Mouse (Mus musculus): ENCODE data around the gene 4931406P16Rik. TPM values are rescaled to one million over a fixed set of nuclear protein-coding genes. Genes with fewer than 3 reads are reported as not detected.

The 4931406P16Rik gene
- polyA plus RNA-seq, 1 experiment: not detected

DNA sequence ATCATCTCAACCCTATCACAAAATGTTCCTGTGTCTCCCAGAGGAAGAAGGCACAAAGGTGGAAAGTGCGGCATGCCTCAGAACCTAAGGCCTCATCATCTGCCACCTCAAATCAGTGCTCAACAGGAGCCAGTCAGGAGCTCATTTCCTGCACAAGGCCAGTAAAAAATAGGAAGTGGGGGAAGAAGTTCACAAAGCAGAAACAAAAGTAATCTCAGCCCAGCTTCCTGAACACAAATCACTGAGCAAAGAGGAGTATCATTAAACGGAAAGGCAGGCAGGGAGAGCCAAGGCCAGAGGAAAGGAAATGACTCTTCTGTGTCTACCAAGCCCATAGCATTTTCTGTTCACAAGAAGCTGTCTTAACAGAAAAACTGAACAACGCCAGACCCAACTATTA is 11.4 kb downstream of the 4931406P16Rik start:
- TF ChIP-seq POLR2A (IDR thresholded peaks at IDR 0.05; ENCODE audit: insufficient read depth, low read depth, low read length) (no peak), CTCF (IDR thresholded peaks at IDR 0.05; ENCODE audit: insufficient read depth, low read depth, low read length) (no peak)
- 77% methylated on average over 3 of the region's 3 CpGs for WGBS
- H3K4me1 ChIP-seq (ENCODE audit: control insufficient read depth, insufficient read depth, low read length): 0 out of 2 replicates have a peak, but pooled peaks cover 2% of the 10 kb centered on the region
- no peak overlapping the region for H3K4me3 ChIP-seq (ENCODE audit: insufficient read depth, low read depth, low read length)
- no peak overlapping the region for H3K27ac ChIP-seq (ENCODE audit: insufficient read depth, low read depth, low read length)

DNA sequence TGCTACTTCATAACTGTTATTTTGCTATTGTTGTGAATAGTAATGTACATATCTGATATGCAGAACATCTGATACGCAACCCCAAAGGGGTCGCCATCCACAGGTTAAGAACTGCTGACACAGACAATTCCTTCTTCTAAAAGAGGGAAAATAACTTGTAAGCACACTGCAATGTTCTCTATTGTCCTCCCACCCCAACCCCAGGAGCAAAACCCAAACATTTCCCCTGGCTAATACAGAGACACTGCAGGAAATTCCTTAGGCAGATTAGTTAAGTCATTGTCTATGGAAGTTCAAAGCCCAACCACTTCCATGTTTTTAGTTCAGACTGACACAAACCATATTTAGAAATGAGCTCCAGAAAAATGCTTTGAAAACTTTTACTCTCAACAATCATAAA is 14.5 kb downstream of the 4931406P16Rik start:
- no peak overlapping the region for H3K27ac ChIP-seq (ENCODE audit: insufficient read depth, low read depth, low read length)
- 90% methylated on average over 2 of the region's 2 CpGs for WGBS
- no peak for TF ChIP-seq POLR2A (IDR thresholded peaks at IDR 0.05; ENCODE audit: insufficient read depth, low read depth, low read length)
- no peak for TF ChIP-seq CTCF (IDR thresholded peaks at IDR 0.05; ENCODE audit: insufficient read depth, low read depth, low read length)
- no peaks in the 10 kb centered on the region for H3K4me1 ChIP-seq (ENCODE audit: control insufficient read depth, insufficient read depth, low read length)
- no peak overlapping the region for H3K4me3 ChIP-seq (ENCODE audit: insufficient read depth, low read depth, low read length)

DNA sequence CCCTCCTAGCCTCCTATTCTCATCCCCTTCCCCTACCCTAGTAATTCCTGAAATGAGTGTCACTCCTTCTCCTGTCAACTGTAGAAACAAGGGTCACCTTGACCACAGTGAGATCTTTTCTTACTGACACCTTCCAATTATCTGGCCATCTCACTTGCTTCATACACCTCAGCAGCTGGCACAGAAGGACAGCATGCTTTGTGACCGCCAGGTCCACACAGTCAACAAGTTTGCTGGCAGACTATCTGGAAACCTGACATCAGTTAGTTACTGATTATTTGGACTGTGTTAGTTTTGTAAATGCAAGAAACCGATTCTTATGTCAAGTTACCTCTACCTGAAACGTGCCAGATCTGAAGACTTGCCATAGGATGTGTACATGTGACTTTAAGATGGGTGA is 17.2 kb downstream of the 4931406P16Rik start:
- Histone ChIP-seq H3K4me3 (ENCODE audit: insufficient read depth, low read depth, low read length) (no peak overlapping the region), H3K27ac (ENCODE audit: insufficient read depth, low read depth, low read length) (no peak overlapping the region), H3K4me1 (ENCODE audit: control insufficient read depth, insufficient read depth, low read length) (no peaks in the 10 kb centered on the region)
- 89% methylated on average over 3 of the region's 3 CpGs for WGBS
- TF ChIP-seq CTCF (IDR thresholded peaks at IDR 0.05; ENCODE audit: insufficient read depth, low read depth, low read length) (no peak), POLR2A (IDR thresholded peaks at IDR 0.05; ENCODE audit: insufficient read depth, low read depth, low read length) (no peak)

DNA sequence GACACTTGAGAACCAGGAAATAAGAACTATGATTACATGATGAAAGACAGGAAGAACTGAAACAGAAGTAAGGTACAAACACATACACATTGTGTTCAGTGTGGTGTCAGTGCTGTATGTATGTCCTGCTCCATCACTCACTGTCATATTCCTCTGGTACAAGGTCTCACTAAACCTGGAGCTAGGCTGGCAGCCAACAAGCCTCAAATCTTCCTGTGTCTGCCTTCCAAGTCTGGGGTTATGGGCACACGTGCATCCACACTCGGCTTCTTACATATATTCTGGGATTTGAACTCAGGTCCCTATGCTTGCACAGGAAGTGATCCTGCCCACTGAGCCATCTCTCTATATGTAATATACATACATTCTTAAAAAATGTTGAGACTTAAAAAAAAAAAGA is 20.7 kb downstream of the 4931406P16Rik start:
- TF ChIP-seq CTCF (IDR thresholded peaks at IDR 0.05; ENCODE audit: insufficient read depth, low read depth, low read length) (no peak), POLR2A (IDR thresholded peaks at IDR 0.05; ENCODE audit: insufficient read depth, low read depth, low read length) (no peak)
- H3K4me3 ChIP-seq (ENCODE audit: insufficient read depth, low read depth, low read length): no peak overlapping the region
- no peak overlapping the region for H3K27ac ChIP-seq (ENCODE audit: insufficient read depth, low read depth, low read length)
- WGBS: 93% methylated on average over 2 of the region's 2 CpGs
- no peaks in the 10 kb centered on the region for H3K4me1 ChIP-seq (ENCODE audit: control insufficient read depth, insufficient read depth, low read length)

DNA sequence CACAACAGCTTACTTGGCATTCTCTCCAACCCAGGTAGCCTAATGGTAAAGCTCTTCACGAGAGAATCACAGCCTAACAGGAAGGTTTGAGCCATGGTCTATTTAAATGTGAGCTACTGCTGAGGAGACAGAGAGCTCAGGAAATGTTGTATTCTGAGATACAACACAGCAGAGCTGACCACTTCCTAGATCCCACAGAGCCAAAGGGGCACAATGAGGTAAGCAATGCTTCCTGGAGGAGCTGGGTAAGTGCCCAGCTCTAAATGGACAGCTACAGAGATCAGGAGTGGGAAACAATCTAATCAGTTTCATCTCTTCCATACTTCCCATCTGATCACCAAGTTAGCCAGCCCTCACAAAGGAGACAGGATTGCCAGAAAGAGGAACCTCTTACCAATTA is 22.1 kb downstream of the 4931406P16Rik start:
- TF ChIP-seq POLR2A (IDR thresholded peaks at IDR 0.05; ENCODE audit: insufficient read depth, low read depth, low read length): no peak
- TF ChIP-seq CTCF (IDR thresholded peaks at IDR 0.05; ENCODE audit: insufficient read depth, low read depth, low read length): no peak
- Histone ChIP-seq H3K4me3 (ENCODE audit: insufficient read depth, low read depth, low read length) (no peak overlapping the region), H3K4me1 (ENCODE audit: control insufficient read depth, insufficient read depth, low read length) (no peaks in the 10 kb centered on the region), H3K27ac (ENCODE audit: insufficient read depth, low read depth, low read length) (no peak overlapping the region)
- WGBS: 59% methylated on average over 1 of the region's 1 CpGs

DNA sequence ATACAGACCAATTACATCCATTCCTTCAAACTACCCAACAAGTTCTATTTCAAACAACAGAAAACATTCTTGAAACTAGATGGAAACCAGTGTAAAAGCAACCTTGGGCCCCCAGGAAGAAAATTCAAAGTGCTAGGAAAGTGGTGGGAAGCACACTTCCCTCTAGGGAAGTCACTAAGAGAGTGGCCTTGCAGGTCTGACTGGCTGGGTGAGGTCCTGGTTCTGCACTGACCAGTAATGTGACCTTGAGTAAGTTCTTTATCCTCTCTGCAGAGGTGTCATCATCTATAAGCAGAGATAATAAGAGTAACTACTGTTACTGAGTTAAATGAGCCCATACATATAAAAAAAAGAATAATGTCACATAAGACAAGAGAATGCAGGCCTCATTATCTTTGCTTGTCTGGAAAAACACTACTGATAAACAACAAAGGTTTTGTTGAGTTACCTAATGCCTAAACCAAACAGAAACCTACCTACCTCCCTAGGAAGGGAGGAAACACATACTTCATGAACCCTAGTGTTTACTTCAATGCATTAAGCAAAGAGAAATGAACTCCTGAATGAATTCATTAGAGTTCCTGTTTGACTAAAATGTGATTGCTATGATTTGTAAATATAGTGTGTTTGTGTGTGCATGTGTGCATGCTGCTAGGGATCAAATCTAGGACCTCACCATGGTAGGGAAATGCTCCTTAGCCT is 22.8 kb downstream of the 4931406P16Rik start:
- no peak overlapping the region for H3K4me3 ChIP-seq (ENCODE audit: insufficient read depth, low read depth, low read length)
- H3K27ac ChIP-seq (ENCODE audit: insufficient read depth, low read depth, low read length): no peak overlapping the region
- no peaks in the 10 kb centered on the region for H3K4me1 ChIP-seq (ENCODE audit: control insufficient read depth, insufficient read depth, low read length)
- no peak for TF ChIP-seq POLR2A (IDR thresholded peaks at IDR 0.05; ENCODE audit: insufficient read depth, low read depth, low read length)
- no peak for TF ChIP-seq CTCF (IDR thresholded peaks at IDR 0.05; ENCODE audit: insufficient read depth, low read depth, low read length)

DNA sequence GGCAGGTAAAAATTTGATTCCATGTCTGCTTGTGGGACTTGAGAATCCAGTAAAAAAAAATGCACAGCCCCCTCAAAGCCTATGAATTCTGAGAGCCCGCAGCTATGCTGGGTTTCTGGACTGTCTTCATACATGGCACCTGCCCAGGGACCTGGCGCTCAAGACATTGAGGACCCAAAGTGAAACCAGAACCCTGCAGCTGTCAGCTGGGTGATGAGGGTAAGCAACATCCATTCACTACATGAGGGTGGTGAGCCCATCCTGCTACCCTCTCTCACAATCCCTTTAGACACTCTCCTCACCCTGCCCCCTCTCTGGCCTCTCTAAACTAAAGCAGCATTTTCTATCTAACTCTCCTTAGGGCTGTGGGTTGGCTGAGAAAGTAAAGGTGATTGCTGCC is 35.7 kb downstream of the 4931406P16Rik start:
- TF ChIP-seq CTCF (IDR thresholded peaks at IDR 0.05; ENCODE audit: insufficient read depth, low read depth, low read length) (no peak), POLR2A (IDR thresholded peaks at IDR 0.05; ENCODE audit: insufficient read depth, low read depth, low read length) (no peak)
- Histone ChIP-seq H3K27ac (ENCODE audit: insufficient read depth, low read depth, low read length) (no peak overlapping the region), H3K4me3 (ENCODE audit: insufficient read depth, low read depth, low read length) (no peak overlapping the region), H3K4me1 (ENCODE audit: control insufficient read depth, insufficient read depth, low read length) (no peaks in the 10 kb centered on the region)
- WGBS: 88% methylated on average over 2 of the region's 2 CpGs

DNA sequence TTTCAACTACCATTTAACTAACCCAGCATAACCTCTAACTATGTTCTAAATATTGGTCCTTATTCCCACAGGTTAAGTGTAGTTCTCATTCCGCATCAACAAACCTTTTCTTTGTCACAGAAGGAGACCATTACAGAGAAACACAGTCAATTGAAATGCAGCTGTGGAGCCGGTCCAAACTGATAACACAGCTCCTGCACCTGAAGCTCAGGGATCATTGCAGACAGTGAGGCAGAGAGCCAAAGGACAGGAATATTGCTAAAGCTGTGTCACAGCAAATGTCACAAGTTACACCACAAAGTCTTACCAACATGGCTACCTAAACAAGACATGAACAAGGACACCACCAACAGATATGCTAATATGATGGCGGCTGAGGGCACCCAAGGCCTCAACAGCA is 37.3 kb downstream of the 4931406P16Rik start:
- WGBS: 84% methylated on average over 3 of the region's 3 CpGs
- H3K27ac ChIP-seq (ENCODE audit: insufficient read depth, low read depth, low read length): no peak overlapping the region
- H3K4me3 ChIP-seq (ENCODE audit: insufficient read depth, low read depth, low read length): no peak overlapping the region
- TF ChIP-seq POLR2A (IDR thresholded peaks at IDR 0.05; ENCODE audit: insufficient read depth, low read depth, low read length) (no peak), CTCF (IDR thresholded peaks at IDR 0.05; ENCODE audit: insufficient read depth, low read depth, low read length) (no peak)
- no peaks in the 10 kb centered on the region for H3K4me1 ChIP-seq (ENCODE audit: control insufficient read depth, insufficient read depth, low read length)

DNA sequence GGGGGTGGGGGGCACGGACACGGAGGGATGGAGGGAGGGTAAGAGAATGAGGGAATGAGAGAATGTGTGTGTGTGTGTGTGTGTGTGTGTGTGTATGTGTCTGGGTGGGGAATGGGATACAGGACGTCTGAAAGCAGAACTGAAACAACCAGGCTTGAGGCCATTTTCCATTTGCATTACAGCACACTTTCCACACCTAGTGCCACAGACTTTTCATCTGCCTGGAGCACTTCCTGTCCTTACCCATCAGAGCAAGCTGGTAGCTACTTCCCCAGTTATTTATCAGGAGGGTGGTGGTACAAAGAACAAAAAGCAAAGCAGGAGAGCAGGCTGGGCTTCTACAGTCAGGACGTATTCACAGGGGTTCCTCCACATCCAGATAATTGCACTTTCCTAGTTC is 40.9 kb downstream of the 4931406P16Rik start:
- H3K4me1 ChIP-seq (ENCODE audit: control insufficient read depth, insufficient read depth, low read length): no peaks in the 10 kb centered on the region
- H3K4me3 ChIP-seq (ENCODE audit: insufficient read depth, low read depth, low read length): no peak overlapping the region
- TF ChIP-seq CTCF (IDR thresholded peaks at IDR 0.05; ENCODE audit: insufficient read depth, low read depth, low read length) (no peak), POLR2A (IDR thresholded peaks at IDR 0.05; ENCODE audit: insufficient read depth, low read depth, low read length) (no peak)
- no peak overlapping the region for H3K27ac ChIP-seq (ENCODE audit: insufficient read depth, low read depth, low read length)
- 64% methylated on average over 4 of the region's 4 CpGs for WGBS
